ENCODE assay signal across 10 mouse cellular contexts in the genomic region with DNA sequence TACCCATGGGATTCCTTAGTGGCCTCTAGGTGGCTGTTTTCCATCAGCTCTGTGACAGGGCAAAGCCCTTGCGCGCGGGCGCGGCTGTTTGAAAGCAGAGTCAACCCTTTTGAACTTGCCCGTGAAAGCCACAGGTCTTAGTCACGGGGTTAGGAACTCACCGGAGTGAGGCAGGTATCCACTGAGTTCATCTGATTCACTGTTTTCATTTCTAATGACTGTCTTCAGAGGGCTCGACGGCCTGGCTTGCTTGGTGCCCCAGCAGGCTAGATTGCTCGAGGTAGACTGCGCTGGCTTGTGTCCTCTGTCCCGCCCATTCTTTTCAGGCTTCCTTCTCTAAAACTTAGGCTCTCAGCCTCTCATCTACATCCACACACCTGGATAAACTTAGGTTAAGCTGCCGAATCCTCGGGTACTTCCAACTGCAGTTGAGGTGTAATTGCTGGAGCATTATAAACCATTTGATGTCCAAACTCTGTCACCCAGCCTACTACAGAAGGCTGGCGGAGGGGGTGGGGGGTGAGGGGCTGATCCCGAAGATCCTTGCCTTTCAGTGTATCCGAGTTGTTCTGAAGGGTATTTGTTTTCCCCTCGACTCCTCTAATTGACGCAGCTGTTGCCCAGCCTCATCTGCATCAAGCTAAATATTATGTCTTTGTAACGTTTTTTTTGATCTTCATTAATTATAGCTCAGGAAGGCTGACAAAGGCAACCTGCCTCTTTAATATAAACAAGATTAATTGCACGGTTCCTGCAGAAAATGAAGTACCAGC. TPM values are rescaled to one million over a fixed set of nuclear protein-coding genes. Genes with fewer than 3 reads are reported as not detected.
A peak's percentile ranks its signal among the peaks of the same experiment; 100 is the strongest.
DNase-seq lines count a peak whose midpoint lies in the region; ATAC-seq and TF ChIP-seq lines count a peak whose summit lies in the region.
"Had no signal": no experiment of that assay in that cellular context is flagged by ENCODE, and none has a peak within 500 bp of the region (broad histone marks: within the 10 kb centered on the region; RNA-seq: fewer than 3 reads in every experiment).

No protein-coding gene starts in this region.

- WGBS in hindbrain, embryonic 13.5 days = 7% methylated on average over 22 of the region's 22 CpGs
- 10% methylated on average over 22 of the region's 22 CpGs for WGBS in midbrain, postnatal 0 days

- TF ChIP-seq CTCF in midbrain, postnatal 0 days (IDR thresholded peaks at IDR 0.05) = no peak

- peak overlapping the region; percentile 38 for H3K4me2 ChIP-seq in hindbrain, embryonic 13.5 days
- H3K4me2 ChIP-seq in midbrain, postnatal 0 days (ENCODE audit: low read depth, low read length, poor library complexity, severe bottlenecking) = peak overlapping the region; percentile 16; the same call in 1 of the 2 replicates

- 0 out of 2 replicates have a peak, but pooled peaks have one; percentile 34 for ATAC-seq in hindbrain, embryonic 13.5 days (ENCODE audit: low FRiP score)
- no peak for ATAC-seq in midbrain, postnatal 0 days (ENCODE audit: low FRiP score)

- H3K9me3 ChIP-seq in hindbrain, embryonic 13.5 days = 0 out of 2 replicates have a peak, but pooled peaks cover 4% of the 10 kb centered on the region
- no peaks in the 10 kb centered on the region for H3K9me3 ChIP-seq in midbrain, postnatal 0 days (ENCODE audit: low read length)
- H3K9me3 ChIP-seq: G1E had no signal

- peaks cover 23% of the 10 kb centered on the region for H3K4me1 ChIP-seq in hindbrain, embryonic 13.5 days (replicated peaks)
- peaks cover 2% of the 10 kb centered on the region; the same call in 1 of the 2 replicates for H3K4me1 ChIP-seq in midbrain, postnatal 0 days (ENCODE audit: insufficient read depth, low read length)

- H3K27me3 ChIP-seq in hindbrain, embryonic 13.5 days = peaks cover 4% of the 10 kb centered on the region; the same call in 1 of the 2 replicates
- no peaks in the 10 kb centered on the region for H3K27me3 ChIP-seq in midbrain, postnatal 0 days (ENCODE audit: insufficient read depth, low read length)

- H3K36me3 ChIP-seq in hindbrain, embryonic 13.5 days = no peaks in the 10 kb centered on the region
- no peaks in the 10 kb centered on the region for H3K36me3 ChIP-seq in midbrain, postnatal 0 days (ENCODE audit: insufficient read depth, low read length)
- H3K36me3 ChIP-seq: G1E had no signal

- peak; percentile 8 for DNase-seq in kidney, postnatal 14 days
- no peak for DNase-seq in kidney, postnatal 25 days
- DNase-seq in embryo, embryonic 11 days = peak; percentile 63
- no peak for DNase-seq in midbrain, postnatal 0 days (ENCODE audit: low spot score)
- DNase-seq in spleen, postnatal 4 days (ENCODE audit: low spot score in 2 of 2) = no peak
- DNase-seq in spleen, postnatal 14 days (ENCODE audit: low spot score in 2 of 2) = no peak
- no peak for DNase-seq in c-Kit-positive CD71-positive TER-119-positive erythroid progenitor cells, embryonic 14.5 days (ENCODE audit: low spot score)

- H3K27ac ChIP-seq in hindbrain, embryonic 13.5 days = no peak overlapping the region
- no peak overlapping the region for H3K27ac ChIP-seq in midbrain, postnatal 0 days (ENCODE audit: low read depth, low read length)
- H3K27ac ChIP-seq: macrophage had no signal

- H3K4me3 ChIP-seq in hindbrain, embryonic 13.5 days = no peak overlapping the region
- H3K4me3 ChIP-seq in midbrain, postnatal 0 days (ENCODE audit: low read depth, low read length) = no peak overlapping the region

- H3K9ac ChIP-seq in hindbrain, embryonic 13.5 days = no peak overlapping the region
- H3K9ac ChIP-seq in midbrain, postnatal 0 days (replicated peaks; ENCODE audit: low read length, poor library complexity, severe bottlenecking) = no peak overlapping the region

RNA-seq across cellular contexts. Expression of a gene that starts 24.0 kb away (rescaled TPM):
- polyA plus RNA-seq in hindbrain, embryonic 13.5 days (2015; fragmentation: Nextera tagmentation; extraction: Ambion mirVana) = 0.16 and 0.21 TPM in 2 replicates
- 0.33 and 0.85 TPM in 2 replicates for total RNA-seq in midbrain, postnatal 0 days (2014; rRNA removed)
- 0.13 and 0.16 TPM in 2 replicates for polyA plus RNA-seq in midbrain, postnatal 0 days (2015; fragmentation: Nextera tagmentation; extraction: Ambion mirVana)
- total RNA-seq: G1E had no signal
- polyA plus RNA-seq: G1E, macrophage had no signal

Comparison
In these comparisons a context has a peak if more than half of its experiments do, and no peak if none do; other contexts are left out.
1. DNase-seq: peak in kidney, postnatal 14 days (single experiment) and embryo, embryonic 11 days (single experiment); none in kidney, postnatal 25 days (0 of 2), midbrain, postnatal 0 days (single experiment), spleen, postnatal 4 days (0 of 2), spleen, postnatal 14 days (0 of 2) and c-Kit-positive CD71-positive TER-119-positive erythroid progenitor cells, embryonic 14.5 days (single experiment).